Mouse (Mus musculus): ENCODE data around the gene Cfi. TPM values are rescaled to one million over a fixed set of nuclear protein-coding genes. Genes with fewer than 3 reads are reported as not detected.

Cfi gene
- total RNA-seq, 2 experiments from 2014 or later = 2.7 to 50.2 TPM

DNA sequence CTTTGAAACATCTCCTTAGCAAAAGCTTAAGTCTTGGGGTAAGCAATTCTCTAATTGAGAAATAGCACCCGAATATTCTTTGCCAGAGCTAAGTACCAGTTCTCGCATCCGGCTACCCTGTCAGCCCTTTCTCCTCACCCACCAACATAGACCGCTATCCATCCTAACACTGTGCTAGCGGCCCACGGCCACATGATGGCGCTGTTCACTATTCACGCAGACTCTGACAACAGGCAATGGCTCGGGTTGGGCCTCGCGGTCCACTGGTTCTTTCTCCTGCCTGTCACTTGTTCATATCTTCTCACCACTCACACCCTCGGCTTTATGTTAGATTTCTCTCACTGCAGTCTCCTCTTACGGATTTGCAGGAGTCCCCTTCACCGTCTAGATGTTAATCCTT, 28.0 kb downstream of the Cfi start:
- peak; percentile 36 to 37 for DNase-seq (ENCODE audit: low spot score in 2 of 2)

DNA sequence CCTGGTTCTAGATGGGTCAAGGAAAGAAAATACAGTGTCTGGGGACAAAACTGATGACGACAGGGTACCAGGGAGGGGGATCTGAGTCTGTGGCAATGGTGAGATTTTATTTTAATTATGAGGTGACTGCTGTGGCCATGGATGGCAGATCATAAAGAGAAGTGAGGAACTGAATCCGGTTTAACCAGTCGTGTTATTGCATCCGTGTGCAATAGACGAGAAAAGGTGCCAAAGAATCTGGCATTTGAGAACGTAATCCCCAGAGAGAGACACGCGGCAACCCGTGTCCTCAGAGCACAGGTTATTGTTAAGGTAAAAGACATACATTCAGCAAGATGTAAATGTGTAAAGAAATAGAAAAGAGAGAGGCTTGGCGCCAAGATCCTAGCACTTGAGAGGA, 41.6 kb downstream of the Cfi start:
- DNase-seq (ENCODE audit: low spot score in 2 of 2) = no peak

DNA sequence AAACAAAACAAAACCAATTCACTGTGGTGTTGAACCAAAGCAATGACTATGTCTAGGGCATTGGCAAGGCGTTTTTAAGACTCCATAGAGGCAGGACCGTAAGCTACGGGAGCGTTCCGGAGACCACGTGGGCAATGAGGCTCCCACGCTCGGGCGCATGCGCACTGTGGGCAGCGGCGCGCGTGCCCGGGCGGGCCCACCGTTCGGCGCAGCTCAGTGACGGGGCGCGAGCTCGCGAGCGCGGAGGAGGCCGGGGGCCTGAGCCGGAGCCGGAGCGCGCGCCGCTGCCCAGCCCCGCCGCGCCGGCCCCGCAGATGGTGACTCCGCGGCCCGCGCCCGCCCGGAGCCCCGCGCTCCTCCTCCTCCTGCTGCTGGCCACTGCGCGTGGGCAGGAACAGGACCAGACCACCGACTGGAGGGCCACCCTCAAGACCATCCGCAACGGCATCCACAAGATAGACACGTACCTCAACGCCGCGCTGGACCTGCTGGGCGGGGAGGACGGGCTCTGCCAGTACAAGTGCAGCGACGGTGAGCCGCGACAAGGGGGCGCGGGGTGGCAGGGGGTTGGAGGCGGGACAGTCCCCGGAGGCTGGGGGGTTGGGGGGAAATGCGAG, 42.8 kb downstream of the Cfi start, which contains the start of gene Pla2g12a:
Gene Pla2g12a, plus strand, starts transcription at position 202 of the 617 bp plus-strand sequence.
- peak; percentile 84 to 86 for DNase-seq (ENCODE audit: low spot score in 2 of 2)

DNA sequence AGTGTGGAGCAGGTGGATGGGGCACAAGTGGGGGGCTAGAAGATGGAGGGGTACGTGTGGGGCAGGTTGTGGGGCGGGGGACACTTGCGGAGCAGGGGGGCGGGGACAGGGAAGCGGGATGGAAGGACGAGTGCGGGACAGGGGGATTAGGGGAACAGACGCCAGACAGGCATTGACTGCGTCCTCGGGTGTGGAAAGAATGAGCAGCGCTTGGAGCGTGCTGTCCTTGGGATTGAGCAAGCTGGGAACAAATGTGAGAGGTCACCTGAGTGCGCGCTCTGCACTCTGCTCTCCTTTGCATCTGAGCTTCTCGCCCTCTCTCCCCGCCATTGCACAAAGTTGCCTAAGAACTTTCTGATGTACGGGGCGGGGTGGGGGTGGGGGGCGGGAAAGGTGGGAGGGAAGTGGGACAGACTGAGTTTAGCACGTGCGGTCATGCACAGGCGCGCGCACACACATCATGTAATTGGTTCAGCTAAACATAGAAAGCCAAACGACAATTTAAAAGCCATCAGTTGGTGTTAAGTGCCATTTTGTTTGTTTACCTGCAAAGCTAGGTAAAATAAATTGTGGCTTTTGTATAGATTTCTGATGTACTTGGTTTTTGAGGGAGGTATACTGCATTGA, 43.6 kb downstream of the Cfi start:
- peak in 1 of 2 experiments; percentile 17 for DNase-seq (ENCODE audit: low spot score in 2 of 2)

DNA sequence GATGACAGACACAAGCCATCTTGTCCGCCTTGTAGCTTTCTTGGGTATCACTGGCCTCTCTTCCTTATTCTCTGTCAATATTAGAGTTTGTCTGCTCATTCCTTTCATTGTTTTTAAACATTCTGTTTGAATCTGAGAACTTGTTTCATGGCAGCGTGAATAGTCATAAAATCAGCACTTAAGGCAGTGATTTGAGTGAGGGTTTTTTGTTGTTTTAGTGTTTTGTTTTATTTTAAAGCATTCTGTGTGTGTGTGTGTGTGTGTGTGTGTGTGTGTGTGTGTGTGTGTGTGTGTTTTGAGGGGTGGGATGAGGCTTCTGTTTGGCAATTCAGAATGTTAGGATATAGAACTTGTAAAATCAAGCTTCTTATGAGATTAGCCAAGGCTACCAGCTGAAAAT, 44.2 kb downstream of the Cfi start:
- no peak for DNase-seq (ENCODE audit: low spot score in 2 of 2)

DNA sequence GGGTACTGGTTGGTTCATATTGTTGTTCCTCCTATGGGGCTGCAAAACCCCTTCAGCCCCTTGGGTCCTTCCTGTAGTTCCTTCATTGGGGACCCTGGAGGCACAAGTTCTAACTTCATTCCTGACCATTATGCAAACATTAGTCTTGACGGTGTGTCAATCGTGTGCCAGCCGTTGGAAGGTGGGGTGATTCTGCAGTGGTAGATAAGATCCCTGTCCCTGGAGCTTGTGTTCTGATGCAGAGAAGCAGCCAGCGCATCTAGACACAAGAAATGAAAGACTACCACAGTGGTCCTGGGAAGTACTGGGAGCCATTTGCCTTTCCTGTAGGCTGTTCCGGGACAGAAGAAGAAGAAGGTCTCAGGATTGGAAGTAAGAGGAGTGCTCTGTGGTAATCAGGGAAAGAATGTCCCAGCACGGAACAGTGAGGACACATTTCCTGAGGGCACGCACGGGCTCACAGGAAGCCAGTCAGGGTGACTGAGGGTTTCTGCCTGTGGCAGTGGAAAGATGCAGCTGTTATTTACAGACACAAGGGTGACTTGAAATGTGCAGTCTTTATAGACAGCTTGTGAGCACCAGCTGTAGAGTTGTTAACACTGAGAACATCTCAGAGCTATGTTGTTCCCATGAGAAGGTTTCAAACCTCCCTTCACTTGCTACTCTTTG, 45.4 kb downstream of the Cfi start:
- no peak for DNase-seq (ENCODE audit: low spot score in 2 of 2)

DNA sequence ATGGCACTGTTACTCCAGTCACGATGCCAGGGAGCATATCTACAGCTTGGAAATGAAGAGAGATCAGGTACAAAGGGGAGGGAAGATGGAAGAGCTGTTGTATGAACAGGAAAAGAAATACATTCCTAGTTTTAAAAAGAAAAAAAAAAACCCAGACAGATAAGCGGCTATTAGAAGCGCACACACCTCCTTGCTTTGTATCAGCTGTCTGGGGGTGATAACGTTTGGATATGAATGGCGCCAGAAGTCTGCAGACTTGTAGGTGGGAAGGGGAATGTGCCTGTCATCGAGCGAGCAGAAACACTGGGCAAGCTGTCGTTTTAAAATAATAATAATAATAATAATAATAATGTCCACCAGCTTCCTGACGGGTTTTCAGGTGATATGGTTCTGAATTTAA, 49.9 kb downstream of the Cfi start:
- no peak for DNase-seq (ENCODE audit: low spot score in 2 of 2)

DNA sequence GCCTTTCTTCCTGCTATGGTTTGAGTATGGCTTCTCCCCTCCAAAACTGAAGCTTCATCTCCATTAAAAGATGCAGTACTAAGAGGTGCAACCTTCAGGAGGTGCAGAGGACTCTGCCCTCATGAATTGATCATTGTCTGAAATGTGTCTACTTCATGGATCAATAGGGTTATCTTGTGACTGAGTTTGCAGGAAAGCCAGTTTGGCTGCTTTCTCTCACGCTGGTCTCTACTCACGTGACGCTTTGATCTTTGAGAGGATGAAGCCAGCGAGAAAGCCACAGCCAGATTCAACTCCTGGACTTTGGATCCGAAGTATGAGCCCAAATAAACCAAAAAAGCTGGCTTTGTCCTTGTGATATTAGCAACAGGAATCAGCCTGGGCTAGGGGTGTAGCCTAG, 50.7 kb downstream of the Cfi start:
- DNase-seq (ENCODE audit: low spot score in 2 of 2) = no peak

DNA sequence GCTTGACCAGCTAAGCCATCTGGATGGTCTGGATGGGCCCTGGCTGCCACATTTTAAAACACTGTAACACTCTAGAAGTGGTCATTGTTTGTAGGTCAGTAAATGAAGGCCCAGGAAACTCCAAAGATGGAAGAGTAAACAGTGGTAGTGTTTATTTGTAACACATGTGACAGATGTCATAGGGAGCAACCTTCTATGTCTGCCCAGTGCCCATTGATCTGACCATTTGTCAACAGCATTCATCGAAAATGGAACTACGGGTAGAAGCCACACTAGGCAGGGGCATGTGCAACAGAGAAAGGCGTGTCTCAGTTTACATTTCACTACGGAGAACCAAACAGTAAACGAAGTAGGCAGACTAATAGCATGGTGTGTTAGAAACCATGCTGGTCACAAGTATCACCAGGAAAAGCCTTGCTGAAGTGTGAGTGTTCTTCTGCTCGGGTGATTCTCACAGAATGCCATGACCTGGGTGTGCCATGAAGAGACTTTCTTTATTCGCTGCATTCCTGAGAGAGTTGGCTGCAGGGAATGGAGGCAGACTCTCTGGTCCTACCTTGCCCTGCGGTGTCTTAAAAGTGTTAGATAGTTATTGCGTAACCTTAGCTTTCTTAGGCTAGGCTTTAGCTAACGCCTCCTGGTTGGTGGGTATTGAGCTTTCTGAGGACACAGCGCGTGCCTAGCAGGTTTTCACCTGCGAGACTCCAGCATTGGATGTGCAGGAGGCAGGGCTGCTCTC, 52.3 kb downstream of the Cfi start:
- no peak for DNase-seq (ENCODE audit: low spot score in 2 of 2)

DNA sequence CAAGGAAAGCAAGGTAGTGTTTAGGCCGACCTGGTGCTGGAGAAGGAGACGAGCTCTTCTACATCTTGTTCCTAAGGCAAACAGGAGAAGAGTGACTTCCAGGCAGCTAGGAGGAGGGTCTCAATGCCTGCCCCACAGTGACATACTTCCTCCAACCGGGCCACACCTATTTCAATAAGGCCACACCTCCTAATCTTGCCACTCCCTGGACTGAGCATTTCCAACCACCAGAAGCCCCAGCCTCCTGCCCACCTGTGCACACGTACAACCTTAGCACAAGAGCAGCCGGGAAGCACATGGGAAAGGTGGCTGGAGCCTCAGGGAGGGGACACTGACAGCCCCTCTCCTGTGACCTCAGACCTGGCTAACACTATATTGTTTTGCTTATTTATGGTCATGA, 56.3 kb downstream of the Cfi start:
- DNase-seq (ENCODE audit: low spot score in 2 of 2) = no peak

DNA sequence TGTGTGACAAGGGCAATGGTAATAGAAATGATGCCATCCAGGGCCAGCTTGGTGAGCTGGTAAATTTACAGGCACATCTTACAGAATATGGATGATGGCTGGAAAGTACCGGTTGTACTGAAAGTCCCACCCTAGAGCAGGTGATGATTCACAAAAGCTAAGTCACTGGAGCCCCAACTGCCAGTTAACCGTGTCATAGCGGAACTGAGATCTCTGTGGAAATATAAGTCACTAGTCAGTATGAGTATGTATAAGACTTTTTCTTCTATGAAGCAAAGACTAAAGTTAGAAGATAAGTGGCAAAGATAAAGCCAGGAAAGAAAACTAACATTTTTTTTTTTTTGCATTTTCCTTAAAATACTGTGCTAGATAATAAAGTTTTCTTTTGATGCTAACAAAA, 57.5 kb downstream of the Cfi start:
- DNase-seq (ENCODE audit: low spot score in 2 of 2) = no peak

DNA sequence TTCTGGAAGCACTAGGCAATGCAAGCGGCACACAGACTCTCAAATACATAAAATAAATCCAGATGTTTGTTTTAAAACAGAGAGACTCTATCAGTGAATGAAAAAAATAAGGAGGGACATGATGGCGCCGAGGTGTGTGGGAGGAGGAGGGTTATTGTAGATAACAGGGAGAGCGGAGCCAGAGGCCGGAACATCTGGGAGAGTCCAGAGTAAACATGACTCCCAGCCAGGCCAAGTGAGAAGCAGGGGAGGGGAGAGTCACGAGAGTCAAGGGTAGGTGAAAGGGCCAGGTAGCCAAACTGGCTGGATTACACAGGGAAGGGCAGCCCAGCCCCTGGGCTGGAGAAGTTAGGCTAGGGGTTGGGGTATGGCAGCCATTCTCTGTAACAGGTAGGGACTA, 60.9 kb downstream of the Cfi start:
- no peak for DNase-seq (ENCODE audit: low spot score in 2 of 2)

DNA sequence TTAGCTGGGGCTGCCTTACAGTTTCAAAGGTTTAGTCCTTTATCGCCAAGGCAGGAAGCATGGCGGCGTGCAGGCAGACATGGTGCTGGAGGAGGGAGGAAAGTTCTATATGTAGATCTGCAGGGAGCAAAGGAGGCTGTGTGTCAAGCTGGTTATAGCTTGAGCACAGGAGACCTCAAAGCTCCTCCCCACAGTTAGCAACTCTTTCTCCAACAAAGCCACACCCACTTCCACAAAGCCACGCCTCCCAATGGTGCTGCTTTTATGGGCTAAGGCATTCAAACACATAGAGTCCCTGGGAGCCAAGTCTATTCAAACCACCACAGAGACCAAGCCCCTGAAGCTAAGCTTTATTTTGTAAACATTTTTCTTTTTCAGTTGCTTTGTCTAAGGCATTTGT, 63.2 kb downstream of the Cfi start:
- DNase-seq (ENCODE audit: low spot score in 2 of 2) = no peak

DNA sequence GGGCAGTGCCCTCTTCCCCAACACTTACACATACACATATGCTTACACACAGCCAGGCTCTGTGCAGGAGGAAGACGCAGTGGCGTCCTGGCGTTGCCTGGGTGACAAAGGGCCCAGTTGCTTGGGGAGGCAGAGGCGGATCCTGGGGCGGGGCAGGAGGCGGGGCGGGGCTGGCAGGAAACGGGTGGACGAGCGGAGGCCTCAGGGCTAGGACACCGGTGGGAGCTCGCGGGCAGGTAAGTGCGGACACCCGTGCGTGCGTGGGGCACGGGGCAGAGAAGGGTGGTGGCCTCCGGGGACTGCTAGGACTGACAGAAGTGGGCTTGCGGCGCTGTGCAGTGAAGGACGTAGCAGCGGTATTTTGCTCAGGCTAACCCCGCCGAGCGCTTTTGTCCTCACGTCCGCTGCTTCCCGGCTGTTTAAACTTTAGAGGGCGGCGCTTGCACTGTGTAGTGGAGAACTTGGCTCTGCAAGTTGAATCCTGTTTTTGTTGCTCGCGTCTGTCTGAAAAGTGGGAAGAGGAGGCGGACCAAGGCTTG, 65.7 kb downstream of the Cfi start, which contains the start of gene Casp6:
Gene Casp6, plus strand, starts transcription at position 155 of the 539 bp plus-strand sequence.
- DNase-seq (ENCODE audit: low spot score in 2 of 2) = peak; percentile 72 to 73

DNA sequence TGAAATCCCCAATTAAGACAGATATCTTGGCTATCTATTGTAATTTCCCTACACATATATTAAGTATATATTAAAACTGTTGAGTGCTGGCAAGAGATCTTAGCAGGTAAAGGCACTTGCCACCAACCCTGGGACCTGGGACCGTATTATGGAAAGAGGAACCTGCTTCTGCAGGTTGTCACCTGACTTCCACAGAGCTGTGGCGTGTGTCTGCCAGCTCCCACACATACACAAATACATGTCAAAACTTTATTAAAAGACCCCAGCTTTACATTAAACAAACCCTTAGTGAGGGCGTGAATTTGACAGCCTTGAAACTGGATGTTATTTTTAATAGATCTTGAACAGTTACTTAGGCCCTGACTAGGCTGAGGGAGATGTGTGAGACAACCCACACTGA, 67.7 kb downstream of the Cfi start:
- DNase-seq (ENCODE audit: low spot score in 2 of 2) = no peak

DNA sequence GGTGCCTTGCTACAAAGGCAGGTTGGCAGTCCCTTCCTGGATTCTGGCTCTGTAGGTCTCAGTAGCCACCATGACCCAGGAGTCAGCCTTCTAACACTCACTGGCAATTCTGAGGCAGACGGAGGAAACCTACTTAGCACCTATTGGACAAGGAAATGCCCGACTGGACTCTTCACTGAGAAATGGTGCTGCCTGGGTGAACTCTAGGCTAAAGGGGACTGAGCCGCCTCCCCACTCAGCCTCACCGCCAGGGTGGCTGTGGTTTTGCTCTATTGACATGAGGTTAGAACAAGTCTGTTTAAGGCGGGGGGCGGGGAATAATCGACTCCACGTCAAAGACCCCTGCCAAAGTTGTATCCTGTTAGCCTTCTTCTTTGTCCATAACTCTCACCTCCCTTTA, 68.2 kb downstream of the Cfi start:
- DNase-seq (ENCODE audit: low spot score in 2 of 2) = no peak

DNA sequence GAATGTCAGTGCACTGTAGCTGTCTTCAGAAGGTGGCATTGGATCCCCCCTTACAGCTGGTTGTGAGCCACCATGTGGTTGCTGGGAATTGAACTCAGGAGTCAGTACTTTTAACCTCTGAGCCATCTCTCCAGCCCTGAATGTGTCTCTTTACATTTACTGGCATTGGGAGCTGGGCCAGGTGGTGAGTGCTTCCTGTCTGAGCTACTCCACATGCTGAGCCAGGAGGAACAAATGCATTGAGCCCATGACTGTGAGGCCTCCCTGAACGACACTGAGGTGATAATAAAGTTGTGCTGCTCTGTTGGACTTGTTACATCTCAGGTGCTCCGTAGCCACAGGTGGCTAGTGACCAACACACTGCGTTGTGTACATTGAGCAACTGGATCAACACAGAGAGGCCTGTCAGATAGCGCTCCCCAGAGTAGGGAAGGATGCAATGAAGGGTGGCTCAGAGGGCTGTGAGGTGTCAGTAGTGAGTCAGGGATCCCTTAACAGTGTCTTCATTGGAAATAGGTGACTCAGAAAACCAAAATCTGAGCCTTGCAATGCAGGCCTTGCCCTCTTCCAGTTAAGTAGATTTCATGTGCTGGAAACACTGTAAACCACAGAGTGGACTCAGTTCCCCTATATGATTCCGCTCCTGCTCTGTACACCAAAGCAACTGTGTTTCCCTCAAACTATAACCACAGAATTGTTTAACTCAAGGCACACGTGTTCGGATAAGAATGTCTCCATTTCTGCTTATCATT, 68.9 kb downstream of the Cfi start:
- DNase-seq (ENCODE audit: low spot score in 2 of 2) = no peak

DNA sequence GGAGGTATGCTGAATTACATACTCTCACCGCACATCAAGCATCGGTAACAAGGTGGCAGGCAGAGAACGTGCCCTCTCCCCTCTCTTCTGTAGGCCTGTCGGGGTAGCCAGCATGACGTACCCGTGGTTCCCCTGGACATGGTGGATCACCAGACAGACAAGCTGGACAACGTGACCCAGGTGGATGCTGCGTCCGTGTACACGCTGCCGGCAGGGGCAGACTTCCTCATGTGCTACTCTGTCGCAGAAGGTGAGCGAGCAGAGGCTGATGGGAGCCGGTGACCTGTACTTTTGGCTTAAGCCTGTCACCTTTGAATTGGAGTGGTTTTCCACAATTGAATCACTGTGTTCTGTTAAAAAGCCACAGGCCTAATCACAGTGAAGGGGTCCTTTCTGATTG, 76.3 kb downstream of the Cfi start:
- DNase-seq (ENCODE audit: low spot score in 2 of 2) = no peak

DNA sequence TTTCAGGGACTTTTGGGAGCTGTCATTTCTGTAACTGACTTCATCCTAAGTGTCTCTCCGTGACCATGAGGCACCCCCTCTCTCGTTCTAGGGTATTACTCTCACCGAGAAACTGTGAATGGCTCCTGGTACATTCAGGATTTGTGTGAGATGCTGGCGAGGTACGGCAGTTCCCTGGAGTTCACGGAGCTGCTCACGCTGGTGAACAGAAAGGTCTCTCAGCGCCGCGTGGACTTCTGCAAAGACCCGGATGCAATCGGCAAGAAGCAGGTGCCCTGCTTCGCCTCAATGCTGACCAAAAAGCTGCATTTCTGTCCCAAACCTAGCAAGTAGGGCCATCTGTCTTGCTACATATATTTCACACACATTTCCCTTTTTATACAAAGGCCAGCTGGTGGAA, 77.6 kb downstream of the Cfi start:
- no peak for DNase-seq (ENCODE audit: low spot score in 2 of 2)

DNA sequence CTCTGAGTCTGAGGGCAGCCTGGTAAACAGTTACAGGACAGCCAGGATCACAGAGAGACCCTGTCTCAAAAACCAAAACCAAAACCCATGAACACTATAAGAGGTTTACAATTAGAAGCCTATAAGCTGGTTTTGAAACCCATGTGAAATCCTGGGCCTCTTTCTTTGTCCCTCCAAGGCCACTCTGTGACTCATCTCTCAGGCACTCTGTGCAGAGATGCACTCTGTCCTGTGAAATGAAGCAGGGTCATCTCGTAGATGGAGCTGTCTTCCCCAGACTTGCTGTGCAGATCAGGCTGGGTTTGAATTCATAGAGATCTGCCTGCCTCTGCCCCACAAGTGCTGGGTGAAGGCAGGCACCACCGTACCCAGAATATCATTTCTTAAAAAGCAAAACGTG, 81.7 kb downstream of the Cfi start:
- no peak for DNase-seq (ENCODE audit: low spot score in 2 of 2)

DNA sequence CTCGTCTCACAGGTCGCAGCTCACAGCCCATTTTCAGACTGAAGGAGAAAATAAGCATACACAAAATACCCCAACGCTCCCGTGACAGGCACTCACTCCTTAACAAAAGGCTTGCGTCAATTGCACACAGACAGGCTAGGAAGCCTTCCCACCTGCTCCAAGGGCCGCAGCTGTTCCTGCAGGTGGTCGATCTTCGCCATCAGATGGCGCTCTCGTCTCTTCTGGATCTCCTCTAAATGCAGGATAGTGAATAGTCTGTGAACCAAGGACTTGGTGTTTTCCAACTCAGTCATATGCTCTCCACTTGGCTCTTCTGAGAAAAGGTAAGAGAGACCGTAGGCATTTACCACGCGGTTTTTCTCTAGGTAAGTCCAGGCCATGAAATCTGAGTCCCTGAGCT, 82.8 kb downstream of the Cfi start:
- peak; percentile 25 to 31 for DNase-seq (ENCODE audit: low spot score in 2 of 2)
